Mouse (Mus musculus) left cerebral cortex, adult 2 months (tissue): ENCODE measurements around the gene Asnsd1. TPM values are rescaled to one million over a fixed set of nuclear protein-coding genes. Genes with fewer than 3 reads are reported as not detected.
"Not testable (repeated sequence)": the region's sequence is repeated elsewhere in the genome, so short reads cannot be mapped to it uniquely, and the experiment has no call there.

Experiments
- DNase-seq, 2 experiments: peaks; one replicate each; pipeline ENCODE4 v3.0.0; 2021 to 2022; ENCODE audit warnings: low spot score in 2 of 2, mixed read lengths in 1 of 2; ENCODE audit errors: extremely low spot score in 1 of 2
- H3K27ac ChIP-seq: fragments of 200-600 bp; 2 replicates; pipeline ENCODE4 v1.8.1; 2022
- H3K4me3 ChIP-seq: fragments of 200-600 bp; 2 replicates; pipeline ENCODE4 v1.8.1; 2022
- CTCF ChIP-seq: fragments of 200-600 bp; IDR thresholded peaks from 2 replicates; pipeline ENCODE4 v1.8.1; 2022; ENCODE audit warnings: antibody characterized with exemption, mild to moderate bottlenecking, moderate library complexity
- intact Hi-C: fragments of 180-260 bp; cut with DNase I; formaldehyde crosslinking; loops from one replicate; pipeline ENCODE4 v1.15.1; 2025
- long read RNA-seq, 2 experiments: library from polyadenylated mRNA; stranded (forward); transcript quantifications; one replicate each; pipeline ENCODE4 v2.0.0; 2021; ENCODE audit warnings: borderline mapping rate in 2 of 2
- total RNA-seq, 2 experiments: library from RNA; stranded (reverse); gene quantifications; 2 replicates each; pipeline ENCODE4 v1.2.3; 2021

Asnsd1 gene
- 10 to 100 TPM; 20.4 to 24.5 TPM for total RNA-seq
- long read RNA-seq, experiment 1, transcript Asnsd1-201 (6 exons, 2,442 nt) = major isoform, 23 of 27 reads
- long read RNA-seq, experiment 1, partial matches to known transcripts = 2 of 27 reads
- long read RNA-seq, experiment 1, other reads (novel, unspliced or antisense) = 1 of 27 reads
- long read RNA-seq, experiment 2, transcript Asnsd1-201 (6 exons, 2,442 nt) = major isoform, 17 of 17 reads
- long read RNA-seq, experiment 2, partial matches to known transcripts = 0 of 17 reads
- long read RNA-seq, experiment 2, other reads (novel, unspliced or antisense) = 0 of 17 reads

- Histone ChIP-seq H3K27ac (peak within 1 kb of the TSS; percentile 84), H3K4me3 (peak within 1 kb of the TSS; percentile 98)
- intact Hi-C loops = loop anchor here (1.0 to 2.0 kb wide), 2 partner anchors 39 to 300 kb away; partner anchors contain the start of gene Osgepl1
- peak; percentile 71 for TF ChIP-seq CTCF
- peak; percentile 97 for DNase-seq
Observed at GRCm38 (mm10) chr1:53352327-53353261, at the start of gene Asnsd1, which contains the start of the genes Asdurf and Gm28551. Gene Asnsd1 (minus strand): TSS chr1:53352752. Gene Asdurf (minus strand): TSS chr1:53352619. Gene Gm28551 (minus strand): TSS chr1:53352667.

GRCm38 (mm10) chr1:53393936-53394760 lies 41.6 kb upstream of the Asnsd1 start:
- H3K27ac ChIP-seq, intact Hi-C loops: not testable (repeated sequence)
- peak; percentile 16 to 23 for DNase-seq
- peak overlapping the region; percentile 7; the same call in 1 of the 2 replicates for H3K4me3 ChIP-seq

- intact Hi-C loops = no loop called here
- no peak for TF ChIP-seq CTCF
- Histone ChIP-seq H3K27ac (no peak overlapping the region), H3K4me3 (no peak overlapping the region)
- no peak for DNase-seq
Observed at GRCm38 (mm10) chr1:53388762-53389161, 36.2 kb upstream of the Asnsd1 start.

- no peak for TF ChIP-seq CTCF
- H3K4me3 ChIP-seq = no peak overlapping the region
- H3K27ac ChIP-seq = no peak overlapping the region
- intact Hi-C loops = no loop called here
- DNase-seq = no peak
Observed at GRCm38 (mm10) chr1:53384085-53384688, 31.6 kb upstream of the Asnsd1 start.

- no peak for DNase-seq
- H3K27ac ChIP-seq = no peak overlapping the region
- TF ChIP-seq CTCF = no peak
- intact Hi-C loops = no loop called here
- no peak overlapping the region for H3K4me3 ChIP-seq
Observed at GRCm38 (mm10) chr1:53377731-53378130, 25.2 kb upstream of the Asnsd1 start.

- intact Hi-C loops = not testable (repeated sequence)
Observed at GRCm38 (mm10) chr1:53375965-53376364, 23.4 kb upstream of the Asnsd1 start.

GRCm38 (mm10) chr1:53358988-53359387 lies 6.4 kb upstream of the Asnsd1 start:
- intact Hi-C loops = no loop called here
- Histone ChIP-seq H3K27ac (no peak overlapping the region), H3K4me3 (no peak overlapping the region)
- DNase-seq = no peak
- TF ChIP-seq CTCF = no peak

More at GRCm38 (mm10) chr1:53375965-53376364, 23.4 kb upstream of the Asnsd1 start:
- not testable (repeated sequence) for H3K27ac ChIP-seq, H3K4me3 ChIP-seq, DNase-seq

- TF ChIP-seq CTCF = no peak
- intact Hi-C loops = no loop called here
- Histone ChIP-seq H3K27ac (no peak overlapping the region), H3K4me3 (no peak overlapping the region)
- DNase-seq = no peak
Observed at GRCm38 (mm10) chr1:53341071-53341470, 11.5 kb downstream of the Asnsd1 start.

- H3K4me3 ChIP-seq, DNase-seq, H3K27ac ChIP-seq, intact Hi-C loops: not testable (repeated sequence)
Observed at GRCm38 (mm10) chr1:53337403-53337802, 15.1 kb downstream of the Asnsd1 start.

GRCm38 (mm10) chr1:53335465-53335864 lies 17.1 kb downstream of the Asnsd1 start:
- TF ChIP-seq CTCF = no peak
- no peak overlapping the region for H3K4me3 ChIP-seq
- no peak for DNase-seq
- intact Hi-C loops = no loop called here
- no peak overlapping the region for H3K27ac ChIP-seq

GRCm38 (mm10) chr1:53333527-53333926 lies 19.0 kb downstream of the Asnsd1 start:
- DNase-seq, H3K4me3 ChIP-seq, H3K27ac ChIP-seq, intact Hi-C loops: not testable (repeated sequence)
